Mouse (Mus musculus) limb, embryonic 11.5 days (tissue): ENCODE measurements at regions not wholly inside any gene's neighbourhood (a gene's known extent, or its start where the extent isn't known, plus 50 kb on each side); places are given as distances from the start of the nearest gene placed in this dataset.
"Not testable (repeated sequence)": the region's sequence is repeated elsewhere in the genome, so short reads cannot be mapped to it uniquely, and the experiment has no call there.

Experiments used
- ATAC-seq: fragments of 200-750 bp; cut with Nextera tagmentation; 2 replicates; pipeline ENCODE4 v1.8.0; 2017; ENCODE audit warnings: low read depth; ENCODE audit not compliant: insufficient number of reproducible peaks, low FRiP score, low TSS enrichment
- DNase-seq: peaks from one replicate; pipeline ENCODE4 v3.0.0-alpha.2; 2015; ENCODE audit warnings: low spot score
- H3K27ac ChIP-seq: fragments of 300-500 bp; sonication (generic); replicated peaks from 2 replicates; pipeline ENCODE4 v1.5.1; 2014; ENCODE audit warnings: low read depth, mild to moderate bottlenecking, low read length
- H3K27me3 ChIP-seq: fragments of 300-500 bp; sonication (generic); 2 replicates; pipeline ENCODE4 v1.6.1; 2014; ENCODE audit warnings: mild to moderate bottlenecking, low read length, mixed read lengths; ENCODE audit not compliant: control insufficient read depth, insufficient read depth
- H3K36me3 ChIP-seq: fragments of 300-500 bp; sonication (generic); 2 replicates; pipeline ENCODE4 v1.6.1; 2014; ENCODE audit warnings: mild to moderate bottlenecking, low read length, moderate library complexity, mixed read lengths; ENCODE audit not compliant: control insufficient read depth, insufficient read depth
- H3K4me1 ChIP-seq: fragments of 300-500 bp; sonication (generic); 2 replicates; pipeline ENCODE4 v1.6.1; 2014; ENCODE audit warnings: low read length, mixed read lengths; ENCODE audit not compliant: control insufficient read depth, insufficient read depth
- H3K4me2 ChIP-seq: fragments of 300-500 bp; sonication (generic); 2 replicates; pipeline ENCODE4 v1.6.1; 2014; ENCODE audit warnings: low read depth, mild to moderate bottlenecking, moderate library complexity; ENCODE audit not compliant: severe bottlenecking
- H3K4me3 ChIP-seq: fragments of 300-500 bp; sonication (generic); 2 replicates; pipeline ENCODE4 v1.5.1; 2014; ENCODE audit warnings: low read depth, low read length
- H3K9ac ChIP-seq: fragments of 300-500 bp; sonication (generic); 2 replicates; pipeline ENCODE4 v1.6.1; 2014; ENCODE audit warnings: mild to moderate bottlenecking, low read length
- H3K9me3 ChIP-seq: fragments of 300-500 bp; sonication (generic); 2 replicates; pipeline ENCODE4 v1.6.1; 2016; ENCODE audit warnings: low read length; ENCODE audit not compliant: control insufficient read depth
- WGBS: fragments of 180-500 bp; shearing (Covaris S2); extraction: QIAGEN DNeasy Blood & Tissue Kit; methylation state at CpG from one replicate; pipeline ENCODE4 v1.1.7; 2014; 5-methylcytosine and 5-hydroxymethylcytosine counted together

- 74% methylated on average over 6 of the region's 6 CpGs for WGBS
- Histone ChIP-seq H3K9me3 (no peaks in the 10 kb centered on the region), H3K9ac (no peak overlapping the region), H3K4me2 (no peak overlapping the region), H3K27ac (no peak overlapping the region), H3K36me3 (no peaks in the 10 kb centered on the region), H3K4me1 (no peaks in the 10 kb centered on the region), H3K27me3 (no peaks in the 10 kb centered on the region), H3K4me3 (no peak overlapping the region)
- DNase-seq (no peak), ATAC-seq (no peak)
These were observed 436.9 kb upstream of the Ghitm start for GRCm38 (mm10) chr14:37571971-37572370.

GRCm38 (mm10) chr14:37558258-37558657 lies 423.2 kb upstream of the Ghitm start:
- ATAC-seq (no peak), DNase-seq (no peak)
- WGBS: 86% methylated on average over 5 of the region's 5 CpGs
- H3K9me3 ChIP-seq: no peaks in the 10 kb centered on the region
- H3K4me3 ChIP-seq: no peak overlapping the region
- no peaks in the 10 kb centered on the region for H3K36me3 ChIP-seq
- H3K4me2 ChIP-seq: no peak overlapping the region
- no peak overlapping the region for H3K27ac ChIP-seq
- H3K9ac ChIP-seq: no peak overlapping the region
- no peaks in the 10 kb centered on the region for H3K27me3 ChIP-seq
- H3K4me1 ChIP-seq: no peaks in the 10 kb centered on the region

GRCm38 (mm10) chr14:37523616-37524015 lies 388.5 kb upstream of the Ghitm start:
- Histone ChIP-seq H3K4me2 (no peak overlapping the region), H3K27ac (no peak overlapping the region), H3K36me3 (no peaks in the 10 kb centered on the region), H3K9ac (no peak overlapping the region), H3K9me3 (no peaks in the 10 kb centered on the region), H3K27me3 (no peaks in the 10 kb centered on the region), H3K4me3 (no peak overlapping the region), H3K4me1 (no peaks in the 10 kb centered on the region)
- ATAC-seq (no peak), DNase-seq (no peak)

- not testable (repeated sequence) for DNase-seq, H3K4me3 ChIP-seq, H3K4me2 ChIP-seq, H3K27me3 ChIP-seq, H3K36me3 ChIP-seq, H3K4me1 ChIP-seq, H3K9me3 ChIP-seq, H3K27ac ChIP-seq, H3K9ac ChIP-seq, ATAC-seq
- WGBS: 88% methylated on average over 3 of the region's 3 CpGs
These were observed 385.6 kb upstream of the Ghitm start for GRCm38 (mm10) chr14:37520631-37521030.

GRCm38 (mm10) chr14:37505314-37505713 lies 370.2 kb upstream of the Ghitm start:
- Histone ChIP-seq H3K4me2 (no peak overlapping the region), H3K9me3 (no peaks in the 10 kb centered on the region), H3K27me3 (no peaks in the 10 kb centered on the region), H3K9ac (no peak overlapping the region), H3K27ac (no peak overlapping the region), H3K4me1 (no peaks in the 10 kb centered on the region), H3K4me3 (no peak overlapping the region), H3K36me3 (no peaks in the 10 kb centered on the region)
- ATAC-seq (no peak), DNase-seq (no peak)
- WGBS: 84% methylated on average over 5 of the region's 5 CpGs

- ATAC-seq (no peak), DNase-seq (no peak)
- no peak overlapping the region for H3K4me2 ChIP-seq
- no peaks in the 10 kb centered on the region for H3K4me1 ChIP-seq
- WGBS: 86% methylated on average over 4 of the region's 4 CpGs
- H3K36me3 ChIP-seq: no peaks in the 10 kb centered on the region
- no peaks in the 10 kb centered on the region for H3K27me3 ChIP-seq
- no peaks in the 10 kb centered on the region for H3K9me3 ChIP-seq
- no peak overlapping the region for H3K27ac ChIP-seq
- no peak overlapping the region for H3K9ac ChIP-seq
- no peak overlapping the region for H3K4me3 ChIP-seq
These were observed 355.6 kb upstream of the Ghitm start for GRCm38 (mm10) chr14:37490711-37491110.

GRCm38 (mm10) chr14:37485292-37485691 lies 350.2 kb upstream of the Ghitm start:
- no peaks in the 10 kb centered on the region for H3K36me3 ChIP-seq
- ATAC-seq: no peak
- no peaks in the 10 kb centered on the region for H3K27me3 ChIP-seq
- no peak overlapping the region for H3K4me2 ChIP-seq
- H3K9ac ChIP-seq: no peak overlapping the region
- no peak for DNase-seq
- H3K4me1 ChIP-seq: no peaks in the 10 kb centered on the region
- 92% methylated on average over 8 of the region's 8 CpGs for WGBS
- no peak overlapping the region for H3K27ac ChIP-seq
- H3K9me3 ChIP-seq: no peaks in the 10 kb centered on the region
- H3K4me3 ChIP-seq: no peak overlapping the region

GRCm38 (mm10) chr14:37477599-37477998 lies 342.5 kb upstream of the Ghitm start:
- no peak overlapping the region for H3K9ac ChIP-seq
- H3K27ac ChIP-seq: no peak overlapping the region
- no peaks in the 10 kb centered on the region for H3K4me1 ChIP-seq
- no peak overlapping the region for H3K4me2 ChIP-seq
- H3K36me3 ChIP-seq: no peaks in the 10 kb centered on the region
- H3K27me3 ChIP-seq: no peaks in the 10 kb centered on the region
- ATAC-seq: no peak
- no peaks in the 10 kb centered on the region for H3K9me3 ChIP-seq
- no peak overlapping the region for H3K4me3 ChIP-seq
- no peak for DNase-seq

- 78% methylated on average over 2 of the region's 2 CpGs for WGBS
- Histone ChIP-seq H3K4me1 (no peaks in the 10 kb centered on the region), H3K27ac (no peak overlapping the region), H3K9me3 (no peaks in the 10 kb centered on the region), H3K4me2 (no peak overlapping the region), H3K36me3 (no peaks in the 10 kb centered on the region), H3K4me3 (no peak overlapping the region), H3K27me3 (no peaks in the 10 kb centered on the region), H3K9ac (no peak overlapping the region)
- no peak for DNase-seq
- ATAC-seq: no peak
These were observed 333.6 kb upstream of the Ghitm start for GRCm38 (mm10) chr14:37468711-37469110.
